Mouse (Mus musculus): Measurements from ENCODE around the gene Wdr93. TPM values are rescaled to one million over a fixed set of nuclear protein-coding genes. Genes with fewer than 3 reads are reported as not detected.

The Wdr93 gene
- polyA plus RNA-seq, 1 experiment from 2014 or later, result 0.38 TPM

DNA sequence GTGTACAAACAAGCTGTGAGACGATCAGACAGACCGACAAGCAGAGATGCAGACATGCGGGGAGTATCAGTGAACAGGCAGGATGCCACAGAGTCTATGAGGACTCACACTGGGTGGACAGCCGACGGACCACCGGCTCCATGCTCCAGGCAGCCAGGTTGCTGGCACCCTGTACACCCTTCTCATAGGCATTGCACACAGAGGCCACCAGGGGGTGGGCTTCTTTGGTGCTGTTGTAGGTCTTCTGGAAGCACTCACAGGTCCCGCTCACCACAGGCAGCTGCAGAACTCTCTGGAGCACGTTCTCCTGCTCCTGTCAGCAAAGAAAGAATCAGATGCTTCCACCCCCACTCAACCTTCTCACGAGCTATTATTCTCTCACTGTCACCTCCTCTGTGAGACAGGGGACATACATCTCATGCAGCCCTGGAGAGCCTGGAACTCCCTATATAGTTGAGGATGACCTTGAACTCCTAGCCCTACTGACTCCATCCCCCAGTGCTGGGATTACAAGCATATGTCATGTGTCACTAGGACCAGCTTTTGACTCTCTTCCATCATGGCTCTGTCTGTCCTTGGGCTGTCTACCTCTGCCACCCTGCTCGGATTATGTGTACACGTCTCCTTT, 13.1 kb upstream of the Wdr93 start:
- 0 out of 2 replicates have a peak, but pooled peaks have one; percentile 26 for ATAC-seq (ENCODE audit: low FRiP score, low read depth)

DNA sequence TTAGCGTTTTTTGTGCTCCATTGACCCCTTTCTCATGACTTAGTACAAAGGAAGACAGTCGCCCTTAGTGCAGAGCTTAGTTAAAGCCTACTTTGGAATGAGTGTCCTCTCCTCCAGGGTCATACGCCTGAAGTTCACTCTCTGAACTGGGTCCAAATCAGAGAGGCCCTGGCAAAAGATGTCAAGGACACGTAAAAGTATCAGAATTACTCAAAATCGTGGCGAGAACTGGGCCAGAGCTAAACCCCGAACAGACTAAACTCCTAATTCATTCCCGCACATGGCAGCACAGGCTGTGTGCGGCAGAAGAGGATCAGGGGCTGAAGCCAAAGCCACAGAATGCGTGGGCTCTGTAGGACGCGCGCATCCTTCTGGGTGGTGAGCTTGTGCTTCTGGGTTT, 11.5 kb upstream of the Wdr93 start:
- Histone ChIP-seq H3K9me3 (no peaks in the 10 kb centered on the region), H3K4me3 (no peak overlapping the region), H3K4me2 (replicated peaks) (no peak overlapping the region), H3K27me3 (replicated peaks) (no peaks in the 10 kb centered on the region), H3K4me1 (no peaks in the 10 kb centered on the region), H3K27ac (no peak overlapping the region), H3K36me3 (0 out of 2 replicates have a peak, but pooled peaks cover 4% of the 10 kb centered on the region), H3K9ac (no peak overlapping the region)
- WGBS, result 81% methylated on average over 13 of the region's 13 CpGs
- no peak for ATAC-seq (ENCODE audit: low FRiP score, low read depth)

More for the DNA sequence above, 13.1 kb upstream of the Wdr93 start:
- Histone ChIP-seq H3K27me3 (replicated peaks) (no peaks in the 10 kb centered on the region; the same call in 1 of the 2 replicates), H3K4me2 (replicated peaks) (no peak overlapping the region), H3K9ac (no peak overlapping the region), H3K4me1 (no peaks in the 10 kb centered on the region), H3K9me3 (no peaks in the 10 kb centered on the region), H3K4me3 (no peak overlapping the region), H3K27ac (no peak overlapping the region), H3K36me3 (0 out of 2 replicates have a peak, but pooled peaks cover 4% of the 10 kb centered on the region)
- WGBS, result 68% methylated on average over 11 of the region's 11 CpGs

DNA sequence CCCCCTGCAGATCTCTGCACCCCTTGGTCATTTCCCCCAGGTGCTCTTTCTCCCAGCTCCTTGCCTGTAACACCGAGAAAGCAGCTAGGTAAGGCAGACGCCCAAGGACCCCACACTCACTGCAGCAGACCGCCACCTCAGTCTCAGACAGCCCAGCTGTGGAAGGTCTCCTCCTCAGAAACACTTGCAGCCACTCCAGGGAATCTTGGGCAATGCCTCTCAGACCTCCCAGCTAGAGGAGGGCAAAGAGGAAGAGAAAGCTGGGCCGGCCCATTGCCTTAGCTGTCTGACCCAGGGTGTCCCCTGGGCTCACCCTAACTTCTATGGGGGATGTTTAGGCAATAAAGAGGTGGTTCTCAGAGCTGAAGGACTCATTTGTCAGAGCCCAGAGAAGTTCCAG, 10.3 kb upstream of the Wdr93 start, which contains the start of gene Plin1:
Plin1 (minus strand) TSS at position 282 of the 400 bp plus-strand sequence.
- no peaks in the 10 kb centered on the region for H3K4me1 ChIP-seq

DNA sequence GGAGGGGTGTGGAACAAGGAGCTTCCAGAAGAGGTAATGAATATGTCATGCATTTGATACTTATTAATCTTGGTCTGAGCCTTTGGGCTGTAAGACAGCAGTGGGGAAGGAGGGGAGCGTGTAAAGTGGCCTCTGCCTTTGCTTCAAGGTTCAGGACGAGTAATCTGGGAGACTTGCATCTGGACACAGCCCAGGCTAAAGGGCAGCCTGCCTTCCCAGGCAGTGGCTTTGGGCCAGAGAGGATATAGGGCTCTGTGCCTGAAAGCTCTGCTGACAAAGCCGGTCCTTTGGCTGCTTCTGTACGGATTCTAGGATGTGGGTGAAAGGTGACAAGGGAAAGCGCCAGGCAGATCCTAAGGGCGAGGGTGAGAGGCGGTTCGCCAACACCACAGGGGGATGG, 8.4 kb upstream of the Wdr93 start:
- no peak overlapping the region for H3K4me3 ChIP-seq
- H3K36me3 ChIP-seq, result peaks cover 11% of the 10 kb centered on the region; the same call in 1 of the 2 replicates
- no peak for ATAC-seq (ENCODE audit: low FRiP score, low read depth)
- 82% methylated on average over 8 of the region's 8 CpGs for WGBS
- no peaks in the 10 kb centered on the region for H3K4me1 ChIP-seq
- H3K27ac ChIP-seq, result no peak overlapping the region
- no peaks in the 10 kb centered on the region for H3K27me3 ChIP-seq (replicated peaks)
- H3K9ac ChIP-seq, result no peak overlapping the region
- no peaks in the 10 kb centered on the region for H3K9me3 ChIP-seq
- no peak overlapping the region for H3K4me2 ChIP-seq (replicated peaks)

More for the DNA sequence above, 10.3 kb upstream of the Wdr93 start, which contains the start of gene Plin1:
- 60% methylated on average over 4 of the region's 4 CpGs for WGBS
- no peak within 1 kb of the TSS for H3K27ac ChIP-seq
- H3K4me2 ChIP-seq (replicated peaks), result no peak within 1 kb of the TSS
- no peak within 1 kb of the TSS for H3K9ac ChIP-seq
- H3K27me3 ChIP-seq (replicated peaks), result no peaks in the 10 kb centered on the region
- H3K36me3 ChIP-seq, result peaks cover 11% of the 10 kb centered on the region; the same call in 1 of the 2 replicates
- ATAC-seq (ENCODE audit: low FRiP score, low read depth), result no peak
- H3K9me3 ChIP-seq, result no peaks in the 10 kb centered on the region
- no peak within 1 kb of the TSS for H3K4me3 ChIP-seq

DNA sequence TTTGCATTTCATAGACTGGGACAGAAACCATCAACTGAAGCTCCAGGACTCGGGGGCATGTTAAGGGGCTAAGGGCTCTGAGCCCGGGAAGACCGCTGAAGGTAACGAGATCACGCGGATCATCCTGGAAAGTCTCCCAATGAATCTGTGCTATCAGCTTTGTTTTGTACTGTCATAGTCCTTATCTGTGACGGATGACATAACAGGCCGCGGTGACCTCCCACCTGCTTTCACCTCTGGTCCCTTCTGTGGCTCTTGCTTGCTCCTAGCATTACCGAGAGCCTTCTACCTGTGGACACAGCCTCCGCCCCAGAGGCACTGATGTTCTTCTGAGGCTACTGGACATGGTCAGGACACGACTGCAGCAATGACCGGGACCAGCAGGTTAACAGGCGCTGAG, 6.5 kb upstream of the Wdr93 start:
- Histone ChIP-seq H3K4me1 (no peaks in the 10 kb centered on the region), H3K36me3 (peaks cover 11% of the 10 kb centered on the region; the same call in 1 of the 2 replicates), H3K4me2 (replicated peaks) (no peak overlapping the region), H3K27ac (no peak overlapping the region), H3K9ac (no peak overlapping the region), H3K4me3 (no peak overlapping the region), H3K9me3 (no peaks in the 10 kb centered on the region), H3K27me3 (replicated peaks) (no peaks in the 10 kb centered on the region)
- WGBS, result 93% methylated on average over 14 of the region's 14 CpGs
- no peak for ATAC-seq (ENCODE audit: low FRiP score, low read depth)

DNA sequence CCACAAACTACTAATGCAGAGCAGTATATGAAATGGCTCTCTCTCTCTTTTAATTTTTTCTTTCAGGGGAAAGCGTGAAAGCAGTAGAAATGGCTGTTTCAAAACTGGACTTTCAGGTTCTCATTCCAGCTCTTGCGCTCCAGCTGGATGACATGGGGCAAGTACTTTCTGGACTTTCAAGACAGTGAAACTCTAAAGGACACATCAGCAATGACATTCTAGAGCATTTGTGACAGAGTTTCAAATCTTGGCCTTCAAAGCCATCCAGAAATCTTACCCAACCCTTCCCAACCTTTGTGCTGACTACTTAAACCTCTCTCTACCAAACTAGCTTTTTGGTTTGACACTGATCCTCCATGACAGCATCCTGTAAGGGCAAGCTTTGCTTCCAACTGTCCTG, 4.0 kb upstream of the Wdr93 start:
- Histone ChIP-seq H3K4me1 (peaks cover 7% of the 10 kb centered on the region; the same call in 1 of the 2 replicates), H3K27ac (no peak overlapping the region), H3K4me3 (no peak overlapping the region), H3K36me3 (peaks cover 11% of the 10 kb centered on the region; the same call in 1 of the 2 replicates), H3K9me3 (no peaks in the 10 kb centered on the region), H3K9ac (no peak overlapping the region), H3K27me3 (replicated peaks) (no peaks in the 10 kb centered on the region), H3K4me2 (replicated peaks) (no peak overlapping the region)
- no peak for ATAC-seq (ENCODE audit: low FRiP score, low read depth)
- 95% methylated on average over 2 of the region's 2 CpGs for WGBS

DNA sequence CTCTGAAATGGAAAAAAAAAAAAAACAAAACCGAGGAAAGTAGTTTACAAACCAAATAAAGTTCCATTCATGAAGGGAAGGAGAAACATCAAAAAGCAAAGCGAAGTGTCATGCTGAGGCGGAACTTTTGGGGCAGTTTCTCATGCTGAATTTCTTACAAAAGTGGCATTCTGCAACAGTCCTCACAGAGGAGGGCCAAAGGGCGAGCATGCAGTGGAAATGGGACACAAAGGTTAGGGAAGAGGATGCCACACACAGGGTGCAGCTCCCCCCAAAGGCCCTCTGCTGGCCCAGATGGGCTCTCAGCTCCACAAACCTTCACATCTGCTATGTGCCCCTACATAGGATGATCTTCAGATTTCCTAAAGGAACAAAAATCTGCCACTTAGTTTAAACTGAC, 2.7 kb upstream of the Wdr93 start:
- Histone ChIP-seq H3K9me3 (no peaks in the 10 kb centered on the region), H3K4me3 (no peak overlapping the region), H3K4me1 (peaks cover 7% of the 10 kb centered on the region; the same call in 1 of the 2 replicates), H3K27ac (no peak overlapping the region), H3K9ac (no peak overlapping the region), H3K36me3 (peaks cover 6% of the 10 kb centered on the region; the same call in 1 of the 2 replicates), H3K4me2 (replicated peaks) (no peak overlapping the region), H3K27me3 (replicated peaks) (no peaks in the 10 kb centered on the region)
- 80% methylated on average over 4 of the region's 4 CpGs for WGBS
- ATAC-seq (ENCODE audit: low FRiP score, low read depth), result no peak

DNA sequence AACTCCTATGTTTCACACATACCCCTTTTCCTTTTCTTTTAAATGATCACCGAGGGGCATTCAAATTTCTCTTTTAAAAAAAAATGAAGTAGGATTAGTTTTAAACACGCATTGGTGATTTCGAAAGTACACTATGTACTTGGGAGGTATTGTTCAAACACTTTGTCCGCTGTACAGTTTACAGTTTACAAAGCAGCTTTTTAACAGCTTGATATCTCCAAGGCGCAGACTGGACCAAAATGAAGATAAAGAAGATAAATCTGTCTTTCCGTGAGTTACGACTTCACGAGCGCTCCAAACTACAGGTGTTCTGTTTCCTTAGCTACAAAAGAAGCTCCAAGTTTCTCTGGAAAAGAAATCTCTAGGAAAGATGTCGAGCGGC, 695 bp upstream of the Wdr93 start:
- no peak for ATAC-seq (ENCODE audit: low FRiP score, low read depth)

DNA sequence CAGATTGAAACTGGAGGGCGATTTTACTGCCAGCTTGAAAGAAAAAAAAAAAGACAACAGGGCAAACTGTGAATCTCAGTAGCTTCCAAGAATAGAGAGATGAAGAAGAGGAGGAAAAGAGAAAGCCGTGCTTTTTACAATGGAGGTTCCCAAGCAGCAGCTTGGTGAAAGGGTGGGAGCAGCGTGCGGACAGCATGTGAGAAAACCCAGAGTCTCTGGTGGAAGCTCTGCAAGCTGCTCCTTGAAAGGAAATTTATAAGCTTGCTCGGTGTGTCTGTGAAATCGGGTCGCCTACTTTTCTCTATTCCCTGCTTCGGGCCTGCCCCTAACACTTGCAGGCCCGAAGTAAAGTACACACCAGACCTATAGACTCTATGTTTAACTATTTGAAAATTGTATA, 1.1 kb downstream of the Wdr93 start:
- no peak overlapping the region for H3K27ac ChIP-seq
- no peaks in the 10 kb centered on the region for H3K27me3 ChIP-seq (replicated peaks)
- no peaks in the 10 kb centered on the region for H3K36me3 ChIP-seq
- no peak overlapping the region for H3K9ac ChIP-seq
- H3K4me1 ChIP-seq, result peaks cover 7% of the 10 kb centered on the region; the same call in 1 of the 2 replicates
- no peak for ATAC-seq (ENCODE audit: low FRiP score, low read depth)
- no peaks in the 10 kb centered on the region for H3K9me3 ChIP-seq
- no peak overlapping the region for H3K4me2 ChIP-seq (replicated peaks)
- H3K4me3 ChIP-seq, result no peak overlapping the region
- WGBS, result 93% methylated on average over 9 of the region's 9 CpGs

More for the DNA sequence above, 695 bp upstream of the Wdr93 start:
- Histone ChIP-seq H3K4me1 (peaks cover 7% of the 10 kb centered on the region; the same call in 1 of the 2 replicates), H3K4me3 (peak overlapping the region; percentile 66), H3K9me3 (no peaks in the 10 kb centered on the region), H3K27ac (no peak overlapping the region), H3K9ac (peak overlapping the region; percentile 60), H3K36me3 (peaks cover 3% of the 10 kb centered on the region; the same call in 1 of the 2 replicates), H3K27me3 (replicated peaks) (no peaks in the 10 kb centered on the region), H3K4me2 (replicated peaks) (peak overlapping the region; percentile 97)
- WGBS, result 26% methylated on average over 11 of the region's 11 CpGs

DNA sequence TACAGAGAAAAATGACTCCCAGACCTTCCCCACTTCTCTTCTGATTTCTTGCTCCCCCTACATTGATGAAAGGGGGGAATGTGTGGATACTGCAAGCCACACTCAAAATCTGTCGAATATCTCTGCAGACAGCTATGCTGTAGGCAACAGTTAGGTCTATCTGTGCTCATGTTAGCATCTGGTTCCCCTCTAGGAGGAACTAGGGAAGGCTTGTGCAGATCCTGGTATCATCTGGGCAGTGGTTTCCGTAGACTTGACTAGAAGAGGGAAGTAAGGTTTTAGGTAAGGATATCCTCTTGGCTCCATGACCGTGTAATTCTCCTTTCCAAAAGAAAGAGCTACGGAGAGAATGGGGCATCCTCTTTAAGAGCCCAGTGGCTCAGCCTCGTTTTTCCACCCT, 1.6 kb downstream of the Wdr93 start:
- ATAC-seq (ENCODE audit: low FRiP score, low read depth), result no peak
- Histone ChIP-seq H3K4me2 (replicated peaks) (no peak overlapping the region), H3K4me3 (no peak overlapping the region), H3K9ac (no peak overlapping the region), H3K36me3 (no peaks in the 10 kb centered on the region), H3K4me1 (peaks cover 7% of the 10 kb centered on the region; the same call in 1 of the 2 replicates), H3K9me3 (no peaks in the 10 kb centered on the region), H3K27ac (no peak overlapping the region), H3K27me3 (replicated peaks) (no peaks in the 10 kb centered on the region)
- WGBS, result 81% methylated on average over 5 of the region's 5 CpGs

DNA sequence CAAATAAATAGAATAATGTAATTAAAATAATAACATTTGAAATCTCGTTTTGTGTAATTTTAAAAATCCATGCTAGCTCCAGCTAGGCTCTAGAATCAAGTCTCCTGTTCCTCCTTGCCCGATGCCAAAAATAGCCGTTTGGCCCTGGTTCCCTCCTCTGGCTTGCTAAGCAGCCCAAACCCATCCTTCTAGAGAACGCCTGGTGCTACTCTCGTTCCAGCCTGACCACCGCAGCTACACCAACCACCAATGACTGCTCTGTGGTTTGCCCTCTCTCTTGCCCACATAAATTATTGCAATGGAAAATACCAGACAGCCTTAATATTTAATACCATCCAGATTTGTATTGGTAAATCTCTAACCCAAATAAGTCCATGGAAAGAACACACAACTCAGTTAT, 4.7 kb downstream of the Wdr93 start:
- Histone ChIP-seq H3K27ac (no peak overlapping the region), H3K4me2 (replicated peaks) (no peak overlapping the region), H3K4me1 (peaks cover 7% of the 10 kb centered on the region; the same call in 1 of the 2 replicates), H3K9ac (no peak overlapping the region), H3K27me3 (replicated peaks) (no peaks in the 10 kb centered on the region), H3K36me3 (no peaks in the 10 kb centered on the region), H3K9me3 (no peaks in the 10 kb centered on the region), H3K4me3 (no peak overlapping the region)
- ATAC-seq (ENCODE audit: low FRiP score, low read depth), result no peak
- 85% methylated on average over 6 of the region's 6 CpGs for WGBS

DNA sequence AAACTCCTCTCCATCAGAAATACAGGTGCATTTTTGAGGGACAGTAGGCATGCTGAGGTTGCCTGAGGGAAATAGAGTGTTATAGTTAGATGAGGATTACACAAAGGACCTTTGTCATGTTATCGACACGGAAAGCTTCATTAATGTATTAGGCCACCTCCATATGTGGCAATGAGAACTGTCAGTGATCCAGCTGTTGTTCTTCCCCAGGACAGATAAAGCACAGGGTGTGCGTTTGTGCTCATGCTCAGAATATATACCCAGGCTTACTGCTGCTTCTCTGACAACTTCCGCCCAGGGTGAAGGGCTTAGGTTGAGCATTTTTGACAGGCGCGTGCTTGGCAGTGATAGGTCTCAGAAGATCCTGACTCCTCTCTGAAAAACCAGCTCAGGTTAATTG, 6.5 kb downstream of the Wdr93 start:
- H3K4me3 ChIP-seq, result no peak overlapping the region
- H3K4me1 ChIP-seq, result no peaks in the 10 kb centered on the region
- H3K27me3 ChIP-seq (replicated peaks), result no peaks in the 10 kb centered on the region
- H3K4me2 ChIP-seq (replicated peaks), result no peak overlapping the region
- ATAC-seq (ENCODE audit: low FRiP score, low read depth), result no peak
- H3K9ac ChIP-seq, result no peak overlapping the region
- H3K36me3 ChIP-seq, result no peaks in the 10 kb centered on the region
- H3K27ac ChIP-seq, result no peak overlapping the region
- 90% methylated on average over 6 of the region's 6 CpGs for WGBS
- no peaks in the 10 kb centered on the region for H3K9me3 ChIP-seq

DNA sequence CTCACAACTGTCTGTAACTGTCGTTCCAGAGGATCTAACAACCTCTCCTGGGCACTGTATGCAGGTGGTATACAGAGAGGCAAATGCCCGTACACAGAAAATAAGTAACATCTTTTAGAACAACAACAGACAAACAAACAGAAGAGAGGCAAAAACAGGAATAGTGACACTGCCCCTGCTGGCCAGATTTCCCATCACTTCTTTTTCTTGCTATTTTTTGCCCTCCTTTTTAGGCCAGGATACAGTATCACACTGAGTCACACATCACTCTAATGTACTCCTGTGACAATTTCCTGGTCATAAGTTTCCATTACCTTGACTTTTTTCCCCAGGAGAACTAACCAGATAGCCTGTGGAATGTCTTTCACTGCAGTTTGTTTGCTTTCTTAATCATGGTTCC, 13.4 kb downstream of the Wdr93 start:
- H3K9ac ChIP-seq, result no peak overlapping the region
- H3K9me3 ChIP-seq, result no peaks in the 10 kb centered on the region
- 57% methylated on average over 2 of the region's 2 CpGs for WGBS
- no peak overlapping the region for H3K4me3 ChIP-seq
- no peak overlapping the region for H3K27ac ChIP-seq
- H3K27me3 ChIP-seq (replicated peaks), result no peaks in the 10 kb centered on the region
- H3K36me3 ChIP-seq, result no peaks in the 10 kb centered on the region
- no peak overlapping the region for H3K4me2 ChIP-seq (replicated peaks)
- no peak for ATAC-seq (ENCODE audit: low FRiP score, low read depth)
- no peaks in the 10 kb centered on the region for H3K4me1 ChIP-seq
